Mouse (Mus musculus) hindbrain, embryonic 13.5 days (tissue): Measurements from ENCODE around the gene Eid3. TPM values are rescaled to one million over a fixed set of nuclear protein-coding genes. Genes with fewer than 3 reads are reported as not detected.
A peak's percentile ranks its signal among the peaks of the same experiment; 100 is the strongest.

Experiments used
- ATAC-seq: fragments of 200-750 bp; cut with Nextera tagmentation; 2 replicates; pipeline ENCODE4 v1.8.0; 2017; ENCODE audit warnings: moderate TSS enrichment; ENCODE audit not compliant: low FRiP score
- H3K27ac ChIP-seq: fragments of 300-500 bp; sonication (generic); 2 replicates; pipeline ENCODE4 v1.5.1; 2015; ENCODE audit warnings: inconsistent platforms, mild to moderate bottlenecking, moderate library complexity
- H3K27me3 ChIP-seq: fragments of 300-500 bp; sonication (generic); 2 replicates; pipeline ENCODE4 v1.6.1; 2015; ENCODE audit warnings: mild to moderate bottlenecking, inconsistent platforms
- H3K36me3 ChIP-seq: fragments of 300-500 bp; sonication (generic); 2 replicates; pipeline ENCODE4 v1.6.1; 2015; ENCODE audit warnings: mild to moderate bottlenecking, inconsistent platforms
- H3K4me1 ChIP-seq: fragments of 300-500 bp; sonication (generic); replicated peaks from 2 replicates; pipeline ENCODE4 v1.6.1; 2015; ENCODE audit warnings: inconsistent platforms
- H3K4me2 ChIP-seq: fragments of 300-500 bp; sonication (generic); 2 replicates; pipeline ENCODE4 v1.6.1; 2015; ENCODE audit warnings: inconsistent platforms, mild to moderate bottlenecking, moderate library complexity
- H3K4me3 ChIP-seq: fragments of 300-500 bp; sonication (generic); 2 replicates; pipeline ENCODE4 v1.5.1; 2015; ENCODE audit warnings: mild to moderate bottlenecking, inconsistent platforms
- H3K9ac ChIP-seq: fragments of 300-500 bp; sonication (generic); 2 replicates; pipeline ENCODE4 v1.6.1; 2015; ENCODE audit warnings: mild to moderate bottlenecking, inconsistent platforms
- H3K9me3 ChIP-seq: fragments of 300-500 bp; sonication (generic); 2 replicates; pipeline ENCODE4 v1.6.1; 2016; ENCODE audit warnings: inconsistent platforms
- WGBS: fragments of 180-500 bp; shearing (Covaris S2); methylation state at CpG from one replicate; pipeline ENCODE4 v1.1.7; 2015; 5-methylcytosine and 5-hydroxymethylcytosine counted together
- polyA plus RNA-seq: library from polyadenylated mRNA; unstranded; fragments of >200 nt; fragmentation: Nextera tagmentation; extraction: Ambion mirVana; gene quantifications from 2 replicates; pipeline ENCODE4 v1.2.1, GENCODE M21; 2015

Eid3 gene
- polyA plus RNA-seq, 1 experiment from 2014 or later, result 0.68 TPM

GRCm38 (mm10) chr10:82866832-82867231 is 406 bp downstream of the Eid3 start:
- Histone ChIP-seq H3K9ac (no peak overlapping the region), H3K27ac (no peak overlapping the region), H3K4me3 (no peak overlapping the region), H3K4me1 (peaks cover 41% of the 10 kb centered on the region), H3K27me3 (no peaks in the 10 kb centered on the region), H3K4me2 (peak overlapping the region; percentile 22; the same call in 1 of the 2 replicates), H3K9me3 (no peaks in the 10 kb centered on the region), H3K36me3 (peaks cover 29% of the 10 kb centered on the region)
- 85% methylated on average over 18 of the region's 18 CpGs for WGBS
- no peak for ATAC-seq

GRCm38 (mm10) chr10:82868418-82869086 is 2.1 kb downstream of the Eid3 start:
- H3K27ac ChIP-seq, result no peak overlapping the region
- no peak overlapping the region for H3K4me2 ChIP-seq
- H3K36me3 ChIP-seq, result peaks cover 30% of the 10 kb centered on the region
- H3K9ac ChIP-seq, result no peak overlapping the region
- H3K27me3 ChIP-seq, result no peaks in the 10 kb centered on the region
- 90% methylated on average over 6 of the region's 6 CpGs for WGBS
- peaks cover 35% of the 10 kb centered on the region for H3K4me1 ChIP-seq
- no peak for ATAC-seq
- H3K9me3 ChIP-seq, result no peaks in the 10 kb centered on the region
- H3K4me3 ChIP-seq, result no peak overlapping the region

GRCm38 (mm10) chr10:82875446-82875845 is 9.0 kb downstream of the Eid3 start:
- 94% methylated on average over 10 of the region's 10 CpGs for WGBS
- H3K36me3 ChIP-seq, result peaks cover 71% of the 10 kb centered on the region
- H3K27ac ChIP-seq, result no peak overlapping the region
- no peak overlapping the region for H3K4me3 ChIP-seq
- no peak for ATAC-seq
- no peaks in the 10 kb centered on the region for H3K9me3 ChIP-seq
- no peak overlapping the region for H3K4me2 ChIP-seq
- H3K4me1 ChIP-seq, result peaks cover 15% of the 10 kb centered on the region; the same call in 1 of the 2 replicates
- H3K27me3 ChIP-seq, result no peaks in the 10 kb centered on the region
- H3K9ac ChIP-seq, result no peak overlapping the region

GRCm38 (mm10) chr10:82876076-82876796 is 9.8 kb downstream of the Eid3 start:
- peaks cover 15% of the 10 kb centered on the region; the same call in 1 of the 2 replicates for H3K4me1 ChIP-seq
- WGBS, result 84% methylated on average over 16 of the region's 16 CpGs
- H3K27me3 ChIP-seq, result no peaks in the 10 kb centered on the region
- peaks cover 73% of the 10 kb centered on the region for H3K36me3 ChIP-seq
- H3K4me2 ChIP-seq, result no peak overlapping the region
- no peaks in the 10 kb centered on the region for H3K9me3 ChIP-seq
- H3K4me3 ChIP-seq, result no peak overlapping the region
- no peak overlapping the region for H3K9ac ChIP-seq
- no peak overlapping the region for H3K27ac ChIP-seq
- ATAC-seq, result no peak

GRCm38 (mm10) chr10:82887354-82887753 is 20.9 kb downstream of the Eid3 start:
- no peak overlapping the region for H3K27ac ChIP-seq
- H3K4me2 ChIP-seq, result no peak overlapping the region
- no peaks in the 10 kb centered on the region for H3K9me3 ChIP-seq
- H3K9ac ChIP-seq, result no peak overlapping the region
- WGBS, result 98% methylated on average over 6 of the region's 6 CpGs
- no peak overlapping the region for H3K4me3 ChIP-seq
- no peaks in the 10 kb centered on the region for H3K4me1 ChIP-seq
- no peak for ATAC-seq
- no peaks in the 10 kb centered on the region for H3K27me3 ChIP-seq
- H3K36me3 ChIP-seq, result peaks cover 91% of the 10 kb centered on the region

GRCm38 (mm10) chr10:82888576-82888975 is 22.1 kb downstream of the Eid3 start:
- Histone ChIP-seq H3K9me3 (no peaks in the 10 kb centered on the region), H3K9ac (no peak overlapping the region), H3K27ac (no peak overlapping the region), H3K36me3 (peaks cover 87% of the 10 kb centered on the region), H3K4me2 (no peak overlapping the region), H3K4me3 (no peak overlapping the region), H3K27me3 (no peaks in the 10 kb centered on the region), H3K4me1 (peaks cover 11% of the 10 kb centered on the region)
- no peak for ATAC-seq
- 93% methylated on average over 8 of the region's 8 CpGs for WGBS

GRCm38 (mm10) chr10:82889447-82889973 is 23.1 kb downstream of the Eid3 start:
- 75% methylated on average over 9 of the region's 9 CpGs for WGBS
- ATAC-seq, result no peak

GRCm38 (mm10) chr10:82890936-82891335 is 24.5 kb downstream of the Eid3 start:
- peaks cover 82% of the 10 kb centered on the region for H3K36me3 ChIP-seq

More at GRCm38 (mm10) chr10:82889447-82889973, 23.1 kb downstream of the Eid3 start:
- H3K4me1 ChIP-seq, result peaks cover 13% of the 10 kb centered on the region
- H3K36me3 ChIP-seq, result peaks cover 85% of the 10 kb centered on the region
- H3K27ac ChIP-seq, result no peak overlapping the region
- H3K4me3 ChIP-seq, result no peak overlapping the region
- no peak overlapping the region for H3K4me2 ChIP-seq
- H3K9ac ChIP-seq, result no peak overlapping the region
- no peaks in the 10 kb centered on the region for H3K27me3 ChIP-seq
- H3K9me3 ChIP-seq, result no peaks in the 10 kb centered on the region

GRCm38 (mm10) chr10:82891427-82891826 is 25.0 kb downstream of the Eid3 start:
- 86% methylated on average over 7 of the region's 7 CpGs for WGBS
- no peak for ATAC-seq

More at GRCm38 (mm10) chr10:82890936-82891335, 24.5 kb downstream of the Eid3 start:
- WGBS, result 87% methylated on average over 2 of the region's 2 CpGs
- H3K9ac ChIP-seq, result no peak overlapping the region
- no peak for ATAC-seq
- H3K4me1 ChIP-seq, result peaks cover 13% of the 10 kb centered on the region
- H3K4me3 ChIP-seq, result no peak overlapping the region
- H3K27me3 ChIP-seq, result no peaks in the 10 kb centered on the region
- no peaks in the 10 kb centered on the region for H3K9me3 ChIP-seq
- no peak overlapping the region for H3K27ac ChIP-seq
- H3K4me2 ChIP-seq, result no peak overlapping the region

GRCm38 (mm10) chr10:82892442-82893055 is 26.1 kb downstream of the Eid3 start:
- no peaks in the 10 kb centered on the region for H3K27me3 ChIP-seq
- no peak for ATAC-seq
- peaks cover 13% of the 10 kb centered on the region for H3K4me1 ChIP-seq
- WGBS, result 92% methylated on average over 9 of the region's 9 CpGs
- no peak overlapping the region for H3K4me3 ChIP-seq
- H3K27ac ChIP-seq, result no peak overlapping the region
- peaks cover 80% of the 10 kb centered on the region for H3K36me3 ChIP-seq
- no peak overlapping the region for H3K4me2 ChIP-seq
- H3K9me3 ChIP-seq, result no peaks in the 10 kb centered on the region
- no peak overlapping the region for H3K9ac ChIP-seq

More at GRCm38 (mm10) chr10:82891427-82891826, 25.0 kb downstream of the Eid3 start:
- H3K36me3 ChIP-seq, result peaks cover 82% of the 10 kb centered on the region
- no peak overlapping the region for H3K9ac ChIP-seq
- H3K27ac ChIP-seq, result no peak overlapping the region
- H3K4me1 ChIP-seq, result peaks cover 13% of the 10 kb centered on the region
- no peak overlapping the region for H3K4me3 ChIP-seq
- H3K27me3 ChIP-seq, result no peaks in the 10 kb centered on the region
- no peaks in the 10 kb centered on the region for H3K9me3 ChIP-seq
- H3K4me2 ChIP-seq, result no peak overlapping the region

- Histone ChIP-seq H3K9me3 (no peaks in the 10 kb centered on the region), H3K4me2 (no peak overlapping the region), H3K36me3 (peaks cover 77% of the 10 kb centered on the region), H3K4me1 (peaks cover 13% of the 10 kb centered on the region), H3K27me3 (no peaks in the 10 kb centered on the region), H3K4me3 (no peak overlapping the region), H3K9ac (no peak overlapping the region), H3K27ac (peak overlapping the region; percentile 10; the same call in 1 of the 2 replicates)
- WGBS, result 66% methylated on average over 18 of the region's 18 CpGs
- ATAC-seq, result no peak
Observed at GRCm38 (mm10) chr10:82893872-82894650, 27.6 kb downstream of the Eid3 start.
